Mouse (Mus musculus) C2C12 (cell line): ENCODE data around the gene Tulp2.

Experiments
- CTCF ChIP-seq: IDR thresholded peaks from one replicate; pipeline ENCODE4 v1.5.1; 2011; ENCODE audit not compliant: control insufficient read depth, insufficient read depth, insufficient read length
- MYOD1 ChIP-seq: IDR thresholded peaks from one replicate; pipeline ENCODE4 v1.6.1; 2011; ENCODE audit warnings: low read depth; ENCODE audit not compliant: control insufficient read depth, insufficient read length

GRCm38 (mm10) chr7:45457204-45458060 lies 24.2 kb upstream of the Tulp2 start:
- TF ChIP-seq MYOD1: no peak
- no peak for TF ChIP-seq CTCF
